Comparison of ENCODE assay signal across 1 mouse cellular context in the genomic region with DNA sequence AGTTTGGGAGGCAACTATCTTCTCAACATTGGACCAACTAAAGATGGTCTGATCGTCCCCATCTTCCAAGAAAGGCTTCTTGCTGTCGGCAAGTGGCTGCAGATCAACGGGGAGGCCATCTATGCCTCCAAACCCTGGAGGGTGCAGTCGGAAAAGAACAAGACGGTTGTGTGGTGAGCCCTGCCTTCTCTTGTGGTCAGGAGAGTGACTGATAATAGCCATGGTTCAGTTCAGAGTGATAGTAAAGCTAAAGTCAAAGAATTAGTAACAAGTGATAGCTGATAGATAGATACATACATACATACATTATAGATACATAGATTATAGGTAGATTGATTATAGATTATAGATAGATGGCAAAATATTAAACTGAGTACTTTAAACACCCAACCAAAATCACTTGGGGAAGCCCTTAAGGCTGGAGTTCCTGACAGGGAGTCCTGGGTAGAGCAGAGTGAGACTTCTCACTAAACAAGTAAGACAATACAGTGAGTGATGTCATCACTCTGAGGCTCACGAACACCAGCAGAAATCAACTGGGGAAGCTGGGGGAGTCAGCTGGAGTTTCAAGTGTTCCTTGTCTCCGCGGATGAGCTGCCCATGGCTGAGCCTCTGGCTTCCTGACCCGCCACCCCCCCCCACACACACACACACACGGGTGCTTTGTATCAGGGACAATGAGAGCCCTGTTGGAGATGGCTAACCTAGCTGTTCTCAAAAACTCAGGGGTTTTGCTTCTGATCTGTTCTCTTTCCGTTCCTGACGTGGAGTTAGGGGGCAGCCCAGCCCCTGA.
TF ChIP-seq lines count a peak whose summit lies in the region.

No protein-coding gene starts in this region.

TF ChIP-seq in MEL, 35 proteins besides CTCF, POLR2A, EP300 and RAD21 (continued from another document):
- TF ChIP-seq SIN3A (IDR thresholded peaks at IDR 0.05; ENCODE audit: low read length) = peak; percentile 79
- peak; percentile 69 for TF ChIP-seq TCF12 (IDR thresholded peaks at IDR 0.05; ENCODE audit: low read depth, low read length)
- no peak for TF ChIP-seq SMC3 (IDR thresholded peaks at IDR 0.05; ENCODE audit: low read depth, low read length)
- 0 out of 2 replicates have a peak, but pooled peaks have one; percentile 20 for TF ChIP-seq TAL1 (IDR thresholded peaks at IDR 0.05; ENCODE audit: low read length)
- peak; percentile 76 for TF ChIP-seq RCOR1 (IDR thresholded peaks at IDR 0.05; ENCODE audit: low read depth, low read length)
- TF ChIP-seq MYB (IDR thresholded peaks at IDR 0.05; ENCODE audit: low read depth, low read length) = peak; percentile 38; the same call in 1 of the 2 replicates
- peak; percentile 58 for TF ChIP-seq ETS1 (IDR thresholded peaks at IDR 0.05; ENCODE audit: low read depth, low read length)
- TF ChIP-seq KAT2A (conservative IDR thresholded peaks at IDR 0.05; ENCODE audit: low read depth, low read length) = no peak
- no peak for TF ChIP-seq HCFC1 (IDR thresholded peaks at IDR 0.05; ENCODE audit: low read depth, low read length)
- no peak for TF ChIP-seq ZMIZ1 (IDR thresholded peaks at IDR 0.05; ENCODE audit: low read depth, low read length)
- TF ChIP-seq GATA1 (IDR thresholded peaks at IDR 0.05; ENCODE audit: low read depth, low read length) = peak; percentile 90
- TF ChIP-seq UBTF (IDR thresholded peaks at IDR 0.05; ENCODE audit: borderline replicate concordance, insufficient read depth, low read depth, low read length) = 0 out of 2 replicates have a peak, but pooled peaks have one; percentile 59
TF ChIP-seq in MEL: peak in this region for 10.
